Mouse (Mus musculus) A20 (cell line): ENCODE results near the gene Rbm14.
A peak's percentile ranks its signal among the peaks of the same experiment; 100 is the strongest.
"Not testable (repeated sequence)": the region's sequence is repeated elsewhere in the genome, so short reads cannot be mapped to it uniquely, and the experiment has no call there.

Experiments
- DNase-seq: peaks from one replicate; pipeline ENCODE4 v3.0.0-alpha.2; 2011; ENCODE audit warnings: low read depth, low spot score

Rbm14 gene

DNA sequence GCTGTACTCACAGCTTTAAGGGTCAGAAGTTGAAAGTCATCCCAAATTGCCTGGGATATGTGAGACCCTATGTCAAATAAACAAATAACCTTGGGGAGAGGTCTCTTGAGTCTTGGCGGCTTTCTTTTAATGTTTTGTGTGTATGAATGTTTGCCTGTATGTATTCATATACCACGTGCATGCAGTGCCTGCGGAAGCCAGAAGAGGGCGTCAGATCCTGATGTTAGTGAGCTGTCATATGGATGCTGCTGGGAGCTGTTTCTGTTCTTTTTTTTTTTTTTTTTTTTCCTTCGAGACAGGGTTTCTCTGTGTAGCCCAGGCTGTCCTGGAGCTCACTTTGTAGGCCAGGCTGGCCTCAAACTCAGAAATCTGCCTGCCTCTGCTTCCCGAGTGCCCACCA lies 1.6 kb upstream of the Rbm14 start:
- peak; percentile 60 for DNase-seq

DNA sequence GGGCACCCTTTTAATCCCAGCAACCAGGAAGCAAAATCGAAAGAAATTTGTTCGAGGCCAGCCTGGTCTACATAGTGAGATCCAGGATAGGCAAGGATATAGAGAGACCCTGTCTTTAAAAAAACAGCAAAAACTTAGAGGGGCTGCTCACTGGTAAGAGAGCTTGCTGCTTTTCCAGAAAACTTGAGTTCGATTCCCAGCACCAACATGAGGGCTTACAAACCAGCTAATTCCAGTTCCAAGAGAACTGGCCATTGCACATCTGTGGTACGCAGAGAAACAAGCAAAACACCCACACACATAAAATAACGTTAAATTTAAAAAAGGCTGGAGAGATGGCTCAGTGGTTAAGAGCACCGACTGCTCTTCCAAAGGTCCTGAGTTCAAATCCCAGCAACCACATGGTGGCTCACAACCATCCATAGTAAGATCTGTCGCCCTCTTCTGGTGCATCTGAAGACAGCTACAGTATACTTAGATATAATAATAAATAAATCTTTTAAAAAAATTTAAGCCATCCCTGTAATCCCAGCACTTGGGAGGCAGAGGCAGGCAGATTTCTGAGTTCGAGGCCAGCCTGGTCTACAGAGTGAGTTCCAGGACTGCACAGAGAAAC lies 1.0 kb upstream of the Rbm14 start:
- DNase-seq = peak; percentile 65

- DNase-seq = no peak
Observed at GRCm38 (mm10) chr19:4811909-4812242, 442 bp upstream of the Rbm14 start.

DNA sequence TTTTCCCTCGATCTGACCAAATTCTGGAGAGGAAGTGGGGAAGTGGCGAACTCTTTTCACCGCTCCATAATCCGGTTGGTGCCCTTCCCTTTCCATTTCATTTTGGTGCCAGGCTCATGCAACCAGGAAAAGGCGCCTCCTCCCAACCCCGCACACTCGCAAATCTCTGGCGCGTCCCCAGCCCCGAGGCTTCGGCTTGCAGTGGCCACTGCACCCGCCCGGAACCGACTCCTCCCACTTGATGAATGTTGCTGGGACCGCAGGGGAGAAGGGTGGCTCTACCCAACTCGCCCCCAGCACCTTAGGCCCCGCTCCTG lies 730 bp downstream of the Rbm14 start:
- no peak for DNase-seq

- DNase-seq = peak; percentile 19
Observed at GRCm38 (mm10) chr19:4810309-4810708, 1.1 kb downstream of the Rbm14 start.

- no peak for DNase-seq
Observed at GRCm38 (mm10) chr19:4803283-4803682, 8.2 kb downstream of the Rbm14 start.

GRCm38 (mm10) chr19:4802691-4803091 lies 8.7 kb downstream of the Rbm14 start:
- DNase-seq = no peak

DNA sequence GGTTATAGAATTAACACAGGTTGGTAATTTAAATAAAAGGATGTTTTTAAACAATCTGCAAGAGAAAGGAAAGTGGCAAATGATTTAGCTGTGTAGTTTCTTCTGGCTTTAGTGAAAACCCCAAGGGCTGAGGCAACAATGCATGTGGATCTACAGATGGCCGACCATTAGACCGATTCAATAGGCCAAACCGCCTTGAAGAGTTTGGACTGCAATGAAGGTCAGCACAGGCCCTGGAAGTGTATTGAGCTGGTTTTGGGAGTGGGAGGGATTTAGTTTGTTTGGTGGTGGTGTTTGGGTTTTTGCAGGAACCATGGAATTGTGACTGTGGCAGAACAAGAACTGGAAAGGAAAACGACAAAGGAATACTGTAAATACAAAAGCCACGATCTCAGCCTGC lies 12.4 kb downstream of the Rbm14 start:
- no peak for DNase-seq

DNA sequence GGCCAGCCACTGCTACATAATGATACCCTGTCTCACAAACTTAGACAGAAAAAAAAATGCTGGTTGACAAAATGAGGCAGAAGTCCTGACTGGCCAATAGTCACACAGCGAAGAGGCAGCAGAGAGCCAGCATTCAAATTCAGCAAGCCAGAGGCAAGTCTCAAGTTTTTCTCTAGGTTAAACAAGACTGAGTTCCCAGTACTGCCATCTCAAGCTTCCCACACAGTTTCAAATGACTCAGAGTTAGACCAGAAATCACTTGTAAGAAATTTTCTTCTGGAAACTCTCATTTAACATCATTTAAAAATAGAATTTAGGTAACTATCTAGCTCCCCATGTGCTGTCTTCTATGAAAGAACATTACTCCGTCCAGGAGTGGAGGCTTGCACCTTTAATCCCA lies 13.6 kb downstream of the Rbm14 start:
- no peak for DNase-seq

DNA sequence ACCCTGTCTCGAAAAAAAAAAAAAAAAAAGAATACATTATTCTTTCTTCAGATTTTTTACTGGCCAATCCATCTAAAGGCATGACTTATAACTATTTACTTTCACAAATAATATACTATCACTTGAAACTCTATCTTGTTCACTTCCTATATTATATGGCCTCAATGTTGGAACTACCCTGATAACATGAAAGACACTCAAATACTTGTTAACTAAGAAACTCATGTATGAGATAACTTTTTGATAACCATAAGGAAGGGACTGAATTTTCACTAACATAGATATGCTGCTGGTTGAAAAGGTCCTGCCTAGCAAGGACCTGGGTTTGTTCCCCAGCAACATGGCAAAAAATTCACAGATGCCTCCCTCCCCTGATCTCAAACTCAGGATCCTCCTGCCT lies 15.5 kb downstream of the Rbm14 start:
- no peak for DNase-seq

DNA sequence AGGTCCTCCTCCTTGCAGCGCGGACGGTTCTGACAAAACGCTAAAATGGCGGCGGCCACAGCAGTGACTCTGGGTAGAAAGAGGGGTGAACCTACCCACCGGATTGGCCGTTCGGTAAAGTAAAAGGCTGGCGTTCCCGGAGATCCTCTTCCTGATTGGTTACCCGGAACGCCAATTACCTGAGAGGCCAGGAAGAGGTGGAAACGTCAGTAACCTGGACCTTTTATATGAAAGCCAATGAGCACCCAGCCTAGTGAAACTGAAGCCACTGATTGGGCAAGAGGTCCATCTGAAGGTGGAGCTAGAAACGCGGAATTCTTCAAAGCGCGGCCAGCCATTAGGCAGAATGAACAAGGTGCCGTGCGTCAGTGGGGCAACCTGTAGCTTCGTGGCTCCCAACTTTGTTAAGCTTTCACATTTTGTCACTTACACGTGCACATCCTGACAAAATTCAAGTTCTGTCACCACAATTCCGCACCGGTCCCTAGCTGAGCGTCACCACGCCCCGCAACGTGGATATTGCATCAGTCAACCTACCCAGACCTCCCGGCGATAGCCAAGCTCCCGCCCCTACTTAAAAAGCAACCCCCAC lies 17.5 kb downstream of the Rbm14 start, which contains the start of gene Rbm4:
Gene Rbm4, minus strand, starts transcription at position 71 of the 592 bp plus-strand sequence.
- peak; percentile 99 for DNase-seq

- no peak for DNase-seq
Observed at GRCm38 (mm10) chr19:4793281-4793830, 18.1 kb downstream of the Rbm14 start.

DNA sequence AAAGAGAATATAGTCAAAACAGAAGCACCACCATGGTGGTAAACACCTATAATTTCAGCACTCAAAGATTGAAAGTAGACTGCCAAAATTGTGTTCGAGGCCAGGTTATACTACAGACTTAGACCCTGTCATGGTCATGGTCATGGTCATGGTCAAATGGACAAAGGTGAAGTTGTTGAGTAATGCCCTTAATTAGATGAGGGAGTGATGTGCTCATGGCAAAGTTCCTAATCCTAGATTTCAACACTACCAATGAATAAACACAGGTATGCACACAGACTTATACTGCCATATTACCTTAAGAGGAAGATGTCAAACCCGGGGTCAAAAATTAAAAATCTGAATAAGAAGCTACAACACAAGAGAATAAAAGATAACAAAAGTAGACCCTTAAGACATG lies 25.1 kb downstream of the Rbm14 start:
- DNase-seq = no peak

- no peak for DNase-seq
Observed at GRCm38 (mm10) chr19:4785206-4785605, 26.2 kb downstream of the Rbm14 start.

- no peak for DNase-seq
Observed at GRCm38 (mm10) chr19:4782891-4783290, 28.5 kb downstream of the Rbm14 start.

DNA sequence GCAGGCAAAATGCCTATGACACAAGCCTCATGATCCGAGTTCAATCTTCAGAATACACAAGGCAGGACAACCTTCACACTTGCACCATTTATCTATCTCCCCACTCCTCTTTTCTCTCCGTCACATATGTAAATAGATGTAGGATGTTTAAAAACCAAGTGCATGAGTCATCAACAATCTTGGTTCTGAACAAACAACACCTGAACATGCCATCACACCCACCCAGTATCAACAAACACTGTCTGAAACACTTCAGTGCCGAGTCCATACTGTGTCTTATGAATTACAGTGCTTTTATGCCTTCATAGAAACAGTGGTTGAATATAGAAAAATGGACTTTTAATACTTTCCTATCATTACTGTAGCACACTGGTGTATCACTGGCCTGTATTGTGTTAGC lies 38.6 kb downstream of the Rbm14 start:
- DNase-seq = no peak

GRCm38 (mm10) chr19:4767507-4768148 lies 43.8 kb downstream of the Rbm14 start:
- no peak for DNase-seq

GRCm38 (mm10) chr19:4762876-4763275 lies 48.6 kb downstream of the Rbm14 start:
- DNase-seq = peak; percentile 35

DNA sequence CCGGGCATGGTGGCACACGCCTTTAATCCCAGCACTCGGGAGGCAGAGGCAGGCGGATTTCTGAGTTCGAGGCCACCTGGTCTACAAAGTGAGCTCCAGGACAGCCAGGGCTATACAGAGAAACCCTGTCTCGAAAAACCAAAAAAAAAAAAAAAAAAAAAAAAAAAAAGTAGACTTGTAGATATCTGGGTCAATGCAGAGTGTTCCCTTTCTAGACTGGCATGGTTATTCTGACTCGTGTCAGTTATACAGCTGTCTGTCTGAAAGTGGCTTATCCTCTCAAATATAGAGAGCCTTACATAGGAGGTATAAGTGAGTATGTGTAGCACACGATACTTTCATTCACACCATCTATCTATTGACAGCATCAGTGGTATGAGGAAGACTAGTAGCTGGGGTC lies 50.9 kb downstream of the Rbm14 start:
- DNase-seq = not testable (repeated sequence)

- no peak for DNase-seq
Observed at GRCm38 (mm10) chr19:4756921-4757320, 54.5 kb downstream of the Rbm14 start.

DNA sequence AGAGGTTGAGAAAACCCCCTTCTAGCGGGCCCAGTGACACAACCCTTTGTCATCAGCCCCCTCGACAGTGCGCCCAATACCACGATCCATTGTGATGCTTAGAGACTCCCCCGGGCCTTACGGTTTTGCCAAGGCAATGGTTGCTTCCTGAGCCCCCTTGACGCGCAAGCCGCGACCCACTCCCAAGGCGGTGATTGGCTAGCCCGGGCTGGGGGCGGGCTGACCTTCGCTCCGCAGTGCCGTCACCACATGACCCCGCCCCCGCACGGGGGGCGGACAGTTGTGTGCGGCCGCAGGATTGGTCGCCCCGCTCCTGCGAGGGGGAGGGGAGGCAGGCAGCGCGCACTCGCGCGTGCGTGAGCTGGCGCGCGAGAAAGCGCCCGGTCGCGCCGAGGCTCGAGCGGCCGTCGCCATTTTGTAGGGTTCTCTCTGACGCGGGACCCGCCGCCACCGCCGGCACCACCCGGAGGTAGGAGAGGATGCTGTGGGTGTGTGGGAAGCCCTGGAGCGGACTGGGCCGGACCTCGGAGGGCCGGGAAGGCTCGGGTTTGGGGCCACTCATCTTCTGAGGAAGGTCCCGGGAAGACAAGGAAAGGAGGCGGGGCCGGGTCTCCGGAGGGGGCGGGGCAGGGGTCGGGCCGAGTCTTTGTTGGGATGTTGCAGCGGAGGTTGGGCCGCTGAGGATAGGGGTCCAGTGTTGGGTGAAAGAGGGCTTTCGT lies 55.1 kb downstream of the Rbm14 start, which contains the start of gene Rbm4b:
Gene Rbm4b, plus strand, starts transcription at position 305 of the 719 bp plus-strand sequence.
- DNase-seq = peak; percentile 98

DNA sequence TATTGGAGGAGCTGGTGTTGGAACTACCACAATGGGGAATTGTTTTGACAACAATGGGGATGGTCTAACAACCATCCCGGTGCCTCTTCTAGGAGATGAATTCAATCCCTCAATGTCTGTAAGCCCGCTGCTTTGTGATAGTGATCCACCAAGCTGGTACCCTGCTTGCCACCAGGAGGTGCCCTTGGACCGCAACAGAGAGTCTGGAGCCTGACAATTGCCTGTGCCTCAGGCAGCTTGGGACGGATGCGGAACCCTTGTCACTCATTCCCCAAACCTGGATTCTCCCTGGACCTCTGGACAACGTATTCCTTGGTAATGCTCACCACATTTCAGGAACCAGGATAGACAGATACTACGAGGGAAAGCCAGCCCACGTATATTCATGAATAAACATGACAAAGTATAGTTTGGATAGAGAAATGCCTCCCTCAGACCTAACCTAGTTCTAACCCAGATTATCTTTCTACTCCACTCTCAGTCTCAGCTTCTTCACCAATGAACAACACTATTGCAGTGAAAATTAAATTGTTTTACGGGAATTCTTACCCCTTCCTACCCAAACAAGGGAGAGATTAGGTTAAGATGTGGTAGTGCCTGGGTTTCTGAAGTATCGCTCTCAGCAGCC lies 55.8 kb downstream of the Rbm14 start:
- peak; percentile 89 for DNase-seq
